Mouse (Mus musculus): Measurements from ENCODE around the gene Tmem178b. TPM values are rescaled to one million over a fixed set of nuclear protein-coding genes. Genes with fewer than 3 reads are reported as not detected.

Gene Tmem178b
- total RNA-seq, 2 experiments from 2014 or later, result 295 to 302 TPM

GRCm38 (mm10) chr6:40238857-40239256 lies 365.8 kb downstream of the Tmem178b start:
- DNase-seq (ENCODE audit: low spot score in 2 of 2), result no peak

- DNase-seq (ENCODE audit: low spot score in 2 of 2), result no peak
Measured at GRCm38 (mm10) chr6:40240671-40241070, 367.6 kb downstream of the Tmem178b start.

GRCm38 (mm10) chr6:40247398-40247946 lies 374.4 kb downstream of the Tmem178b start:
- DNase-seq (ENCODE audit: low spot score in 2 of 2), result no peak

GRCm38 (mm10) chr6:40249939-40250338 lies 376.9 kb downstream of the Tmem178b start:
- no peak for DNase-seq (ENCODE audit: low spot score in 2 of 2)

- no peak for DNase-seq (ENCODE audit: low spot score in 2 of 2)
Measured at GRCm38 (mm10) chr6:40263687-40264086, 390.6 kb downstream of the Tmem178b start.

GRCm38 (mm10) chr6:40300707-40301106 lies 427.6 kb downstream of the Tmem178b start:
- DNase-seq (ENCODE audit: low spot score in 2 of 2), result no peak

- peak; percentile 68 to 86 for DNase-seq (ENCODE audit: low spot score in 2 of 2)
Measured at GRCm38 (mm10) chr6:40303379-40303778, 430.3 kb downstream of the Tmem178b start.

Other genes starting within 250 kb of the Tmem178b start
- 100 to 1,000 TPM in 1 of 2 experiments, 10 to 100 TPM in 1; 99.6 to 107 TPM for gene Braf, start 147.8 kb upstream of the Tmem178b start, total RNA-seq (2021)
- gene Mrps33, start 62.3 kb upstream of the Tmem178b start, total RNA-seq (2021), result 100 to 1,000 TPM; 108 to 110 TPM